Mouse (Mus musculus): ENCODE data around the gene Cldn12.

Cldn12 gene

GRCm38 (mm10) chr5:5494269-5495005, 20.3 kb downstream of the Cldn12 start:
- DNase-seq (ENCODE audit: low spot score in 2 of 2), result peak in 1 of 2 experiments; percentile 9

- no peak for DNase-seq (ENCODE audit: low spot score in 2 of 2)
Observed at GRCm38 (mm10) chr5:5492163-5492562, 22.6 kb downstream of the Cldn12 start.

GRCm38 (mm10) chr5:5486071-5486470, 28.7 kb downstream of the Cldn12 start:
- DNase-seq (ENCODE audit: low spot score in 2 of 2), result no peak

- DNase-seq (ENCODE audit: low spot score in 2 of 2), result no peak
Observed at GRCm38 (mm10) chr5:5483254-5483858, 31.4 kb downstream of the Cldn12 start.

- no peak for DNase-seq (ENCODE audit: low spot score in 2 of 2)
Observed at GRCm38 (mm10) chr5:5481662-5482061, 33.1 kb downstream of the Cldn12 start.

GRCm38 (mm10) chr5:5479043-5479442, 35.7 kb downstream of the Cldn12 start, which contains the start of gene 1700015F17Rik:
Gene 1700015F17Rik, minus strand, starts transcription at chr5:5479143.
- no peak for DNase-seq (ENCODE audit: low spot score in 2 of 2)

- no peak for DNase-seq (ENCODE audit: low spot score in 2 of 2)
Observed at GRCm38 (mm10) chr5:5476133-5476532, 38.6 kb downstream of the Cldn12 start.

- DNase-seq (ENCODE audit: low spot score in 2 of 2), result no peak
Observed at GRCm38 (mm10) chr5:5465256-5465655, 49.5 kb downstream of the Cldn12 start.

Measured in urinary bladder, adult 18-20 months (tissue).